Mouse (Mus musculus) G1E (cell line): ENCODE results near the gene Grin2a. TPM values are rescaled to one million over a fixed set of nuclear protein-coding genes. Genes with fewer than 3 reads are reported as not detected.

Source experiments
- ATAC-seq: 2 replicates; pipeline ENCODE4 v1.8.0; 2016; ENCODE audit warnings: mild to moderate bottlenecking; ENCODE audit not compliant: insufficient number of reproducible peaks, poor library complexity, low FRiP score, severe bottlenecking; ENCODE audit errors: extremely low read depth
- DNase-seq: peaks from one replicate; pipeline ENCODE4 v3.0.0; 2012; ENCODE audit warnings: low spot score
- H3K27me3 ChIP-seq: 2 replicates; pipeline ENCODE4 v1.6.1; 2012; ENCODE audit warnings: mild to moderate bottlenecking, low read length, inconsistent platforms; ENCODE audit not compliant: insufficient read depth
- H3K36me3 ChIP-seq: replicated peaks from 2 replicates; pipeline ENCODE3; 2012; ENCODE audit warnings: mild to moderate bottlenecking, inconsistent platforms
- H3K4me1 ChIP-seq: 2 replicates; pipeline ENCODE4 v1.6.1; 2012; ENCODE audit warnings: low read depth, low read length, inconsistent platforms, mixed read lengths; ENCODE audit not compliant: insufficient read depth
- H3K4me3 ChIP-seq: 2 replicates; pipeline ENCODE4 v1.5.1; 2012; ENCODE audit warnings: low read depth, mild to moderate bottlenecking, inconsistent platforms, low read length, moderate library complexity, mixed read lengths
- H3K9me3 ChIP-seq: replicated peaks from 2 replicates; pipeline ENCODE4 v1.6.1; 2012; ENCODE audit warnings: inconsistent platforms
- CTCF ChIP-seq: IDR thresholded peaks from 2 replicates; pipeline ENCODE4 v1.5.1; 2012; ENCODE audit warnings: low read depth, low read length, inconsistent platforms, mixed read lengths
- GATA1 ChIP-seq: IDR thresholded peaks from 2 replicates; pipeline ENCODE4 v1.6.1; 2012; ENCODE audit warnings: borderline replicate concordance, low read length, inconsistent platforms, mixed read lengths
- GATA2 ChIP-seq: IDR thresholded peaks from 2 replicates; pipeline ENCODE4 v1.6.1; 2012; ENCODE audit warnings: low read depth, low read length, inconsistent platforms, borderline replicate concordance
- POLR2AphosphoS5 ChIP-seq: IDR thresholded peaks from 2 replicates; pipeline ENCODE4 v1.6.1; 2012; ENCODE audit warnings: low read depth, low read length, inconsistent platforms; ENCODE audit not compliant: insufficient replicate concordance
- TAL1 ChIP-seq: conservative IDR thresholded peaks from 2 replicates; pipeline ENCODE4 v1.6.1; 2012; ENCODE audit warnings: low read depth, low read length, inconsistent platforms, mixed read lengths
- polyA plus RNA-seq: library from polyadenylated mRNA; stranded (reverse); fragments of >175 nt; gene quantifications from 2 replicates; pipeline ENCODE4 v1.2.3, GENCODE M21; 2012
- total RNA-seq, 2 experiments: library from RNA; stranded (forward) in 1 of 2; stranded (reverse) in 1 of 2; fragments of 200-1000 nt in 1 of 2; fragments of >200 nt in 1 of 2; fragmentation: Nextera tagmentation in 1 of 2; gene quantifications; 2 replicates each; pipeline ENCODE4 v1.2.3; 2014 to 2017

The Grin2a gene
- total and polyA plus RNA-seq, 3 experiments, result 0.16 TPM; not detected in 2

DNA sequence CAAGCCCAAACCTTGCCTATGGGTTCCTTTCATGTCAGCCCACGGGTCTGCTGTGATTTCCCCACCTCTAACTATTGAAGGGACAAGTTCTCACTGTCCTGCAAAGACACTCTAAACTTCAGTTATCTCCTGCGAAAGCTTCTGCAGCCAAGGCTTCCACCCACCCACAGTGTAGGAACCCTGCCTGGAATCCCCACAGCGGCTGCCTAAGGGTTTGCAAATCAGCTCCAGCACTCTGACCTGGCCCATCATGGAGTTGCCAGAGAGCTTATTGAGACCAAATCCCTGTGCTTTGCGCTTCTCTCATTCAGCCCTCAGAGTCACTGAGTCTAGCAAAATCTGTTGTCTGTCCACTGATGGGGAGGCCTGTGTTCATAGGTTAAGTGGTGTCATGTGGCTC, 130.3 kb downstream of the Grin2a start:
- H3K9me3 ChIP-seq, result no peaks in the 10 kb centered on the region
- ATAC-seq, result no peak
- H3K36me3 ChIP-seq, result no peaks in the 10 kb centered on the region
- no peaks in the 10 kb centered on the region for H3K4me1 ChIP-seq
- no peaks in the 10 kb centered on the region for H3K27me3 ChIP-seq
- no peak overlapping the region for H3K4me3 ChIP-seq
- no peak for DNase-seq
- no peak for TF ChIP-seq GATA1
- no peak for TF ChIP-seq TAL1
- TF ChIP-seq GATA2, result no peak
- no peak for TF ChIP-seq CTCF
- TF ChIP-seq POLR2AphosphoS5, result no peak

GRCm38 (mm10) chr16:9857758-9858157, 137.6 kb downstream of the Grin2a start:
- no peak overlapping the region for H3K4me3 ChIP-seq
- H3K9me3 ChIP-seq, result no peaks in the 10 kb centered on the region
- no peaks in the 10 kb centered on the region for H3K36me3 ChIP-seq
- ATAC-seq (no peak), DNase-seq (no peak)
- no peaks in the 10 kb centered on the region for H3K27me3 ChIP-seq
- TF ChIP-seq GATA2, result no peak
- H3K4me1 ChIP-seq, result no peaks in the 10 kb centered on the region

GRCm38 (mm10) chr16:9851265-9851988, 143.9 kb downstream of the Grin2a start:
- Histone ChIP-seq H3K4me1 (no peaks in the 10 kb centered on the region), H3K36me3 (no peaks in the 10 kb centered on the region), H3K4me3 (no peak overlapping the region), H3K9me3 (no peaks in the 10 kb centered on the region), H3K27me3 (no peaks in the 10 kb centered on the region)
- no peak for ATAC-seq
- TF ChIP-seq GATA1 (no peak), TAL1 (no peak), GATA2 (no peak), POLR2AphosphoS5 (no peak), CTCF (no peak)
- DNase-seq, result no peak

DNA sequence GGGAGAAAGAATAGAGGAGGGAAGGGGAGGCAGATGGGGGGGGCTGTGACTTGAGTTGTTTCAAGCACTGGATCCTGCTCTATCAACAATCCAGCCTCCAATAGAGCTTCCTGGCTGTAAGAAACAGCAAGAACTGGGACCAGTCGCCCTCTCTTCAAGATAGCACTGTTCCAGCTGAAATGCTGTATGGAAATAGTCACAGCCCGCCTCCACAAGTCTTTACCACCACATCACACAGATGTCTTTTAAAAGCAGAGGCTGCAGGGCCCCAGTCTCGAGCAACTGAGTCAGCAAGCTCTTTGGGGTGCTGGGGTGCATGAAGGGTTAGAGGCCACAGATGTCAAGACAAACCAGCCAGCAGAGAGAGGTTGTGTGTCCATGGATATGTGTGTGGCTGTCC, 153.9 kb downstream of the Grin2a start:
- H3K36me3 ChIP-seq, result no peaks in the 10 kb centered on the region
- no peaks in the 10 kb centered on the region for H3K27me3 ChIP-seq
- no peaks in the 10 kb centered on the region for H3K4me1 ChIP-seq
- TF ChIP-seq GATA2 (no peak), POLR2AphosphoS5 (no peak), TAL1 (no peak), CTCF (no peak), GATA1 (no peak)
- ATAC-seq (no peak), DNase-seq (no peak)
- H3K9me3 ChIP-seq, result no peaks in the 10 kb centered on the region
- no peak overlapping the region for H3K4me3 ChIP-seq

DNA sequence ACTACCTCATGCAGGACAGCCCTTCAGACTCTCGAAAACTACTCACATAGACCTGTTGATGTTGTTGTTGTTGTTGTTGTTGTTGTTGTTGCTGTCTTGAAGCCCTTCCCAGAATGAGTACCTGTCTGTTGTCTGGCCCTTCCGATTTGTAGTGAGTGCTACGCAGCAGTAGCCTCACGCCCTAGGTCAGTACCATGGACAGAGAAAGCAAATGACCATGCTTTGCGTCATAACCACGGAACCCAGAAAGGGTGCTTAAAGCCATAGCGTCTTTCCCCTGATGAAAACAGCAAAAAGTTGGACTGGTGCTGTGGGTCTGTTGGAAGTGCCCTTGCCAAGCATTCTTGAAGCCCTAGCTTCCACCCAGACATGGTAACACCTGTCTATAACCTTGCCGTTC, 158.8 kb downstream of the Grin2a start:
- H3K4me1 ChIP-seq, result no peaks in the 10 kb centered on the region
- DNase-seq, result peak; percentile 4
- H3K9me3 ChIP-seq, result no peaks in the 10 kb centered on the region
- no peak for ATAC-seq
- no peak for TF ChIP-seq GATA1
- no peak for TF ChIP-seq TAL1
- no peak for TF ChIP-seq GATA2
- H3K4me3 ChIP-seq, result no peak overlapping the region
- H3K36me3 ChIP-seq, result no peaks in the 10 kb centered on the region
- no peaks in the 10 kb centered on the region for H3K27me3 ChIP-seq

DNA sequence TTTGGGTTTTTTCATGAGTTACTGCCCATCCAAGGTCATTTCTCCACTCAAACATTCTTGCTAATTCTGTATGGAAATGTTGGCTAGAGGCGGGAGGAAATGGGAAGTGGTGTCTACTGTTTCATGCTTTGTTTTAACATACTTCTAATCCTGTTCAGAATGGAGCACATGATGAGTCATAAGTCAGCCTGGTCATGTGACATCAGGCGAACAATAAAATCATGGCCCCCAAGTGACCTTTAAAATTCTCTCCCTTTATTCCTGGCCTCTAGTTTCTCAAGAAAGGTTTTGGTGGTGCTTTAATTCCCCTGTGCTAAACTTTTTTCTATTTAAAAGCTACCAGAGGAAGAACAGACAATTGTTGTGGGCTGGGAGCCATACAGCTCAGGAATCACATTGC, 161.1 kb downstream of the Grin2a start:
- DNase-seq (no peak), ATAC-seq (no peak)
- Histone ChIP-seq H3K36me3 (no peaks in the 10 kb centered on the region), H3K27me3 (no peaks in the 10 kb centered on the region), H3K4me3 (no peak overlapping the region), H3K4me1 (no peaks in the 10 kb centered on the region), H3K9me3 (no peaks in the 10 kb centered on the region)
- TF ChIP-seq CTCF, result no peak
- no peak for TF ChIP-seq GATA2
- no peak for TF ChIP-seq POLR2AphosphoS5

- no peaks in the 10 kb centered on the region for H3K4me1 ChIP-seq
- H3K9me3 ChIP-seq, result no peaks in the 10 kb centered on the region
- H3K4me3 ChIP-seq, result no peak overlapping the region
- H3K36me3 ChIP-seq, result no peaks in the 10 kb centered on the region
- no peaks in the 10 kb centered on the region for H3K27me3 ChIP-seq
- ATAC-seq, result no peak
- no peak for DNase-seq
- TF ChIP-seq TAL1 (no peak), CTCF (no peak), GATA1 (no peak), GATA2 (no peak)
These were observed 170.3 kb downstream of the Grin2a start for GRCm38 (mm10) chr16:9825110-9825483.
